Mouse (Mus musculus) B cell, adult 2 months (primary cell): ENCODE measurements around the gene Triap1.
"Not testable (repeated sequence)": the region's sequence is repeated elsewhere in the genome, so short reads cannot be mapped to it uniquely, and the experiment has no call there.

Source experiments
- DNase-seq, 2 experiments: peaks; one replicate each; pipeline ENCODE4 v3.0.0; 2022

Triap1 gene

DNA sequence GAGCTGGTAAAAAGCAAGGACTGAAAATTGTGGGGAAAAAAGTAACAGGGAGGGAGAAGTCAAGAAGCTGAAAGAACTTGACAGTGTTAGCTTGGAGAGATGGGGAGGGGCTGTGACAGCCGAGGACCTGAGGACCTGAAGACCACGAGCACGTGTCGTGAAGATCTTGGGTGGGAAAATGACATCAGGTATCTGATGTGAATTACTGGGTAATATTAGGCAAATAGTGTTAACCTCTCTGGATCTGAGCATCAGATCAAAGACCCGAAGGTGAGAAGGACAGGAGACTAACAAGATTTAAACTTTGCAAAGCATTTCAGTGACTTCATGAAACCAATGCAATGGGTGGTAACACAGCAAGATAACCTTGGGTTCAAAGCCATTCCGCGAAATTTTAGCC lies 1.0 kb upstream of the Triap1 start:
- DNase-seq, result no peak

DNA sequence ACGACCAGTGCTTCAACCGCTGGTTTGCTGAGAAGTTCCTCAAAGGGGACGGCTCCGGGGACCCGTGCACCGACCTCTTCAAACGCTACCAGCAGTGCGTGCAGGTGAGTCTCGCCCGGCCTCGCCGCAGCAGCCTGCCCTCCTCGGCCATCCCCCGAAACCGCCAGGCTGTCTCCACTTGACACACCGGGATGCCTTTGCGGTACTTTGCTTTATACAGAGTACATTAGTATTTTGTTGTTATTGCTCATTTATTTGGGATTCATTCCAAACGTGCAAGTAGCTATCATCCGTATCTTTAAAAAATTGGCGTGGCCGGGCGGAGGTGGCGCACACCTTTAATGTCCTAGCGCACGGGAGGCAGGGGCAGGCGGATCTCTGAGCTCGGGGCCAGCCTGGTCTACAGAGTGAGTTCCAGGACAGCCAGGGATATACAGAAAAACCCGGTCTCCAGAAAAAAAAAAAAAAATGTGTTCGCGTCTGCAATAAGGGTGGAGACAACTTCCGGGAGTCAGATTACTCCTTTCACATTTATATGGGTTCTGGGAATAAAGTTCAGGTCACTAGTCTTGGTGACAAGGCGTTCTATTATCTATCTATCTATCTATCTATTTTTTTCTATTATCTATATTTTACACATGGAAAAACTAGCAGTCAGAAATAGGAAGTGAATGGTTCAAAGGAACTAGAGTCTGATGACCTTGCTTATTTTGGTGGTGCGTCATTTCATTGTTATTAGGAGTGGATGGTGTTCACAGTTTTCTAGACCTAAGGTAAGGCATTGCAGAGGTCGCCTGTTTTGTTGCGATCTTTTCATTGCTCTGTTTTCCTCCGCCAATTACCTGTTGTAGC lies 515 bp downstream of the Triap1 start:
- DNase-seq, result no peak

DNA sequence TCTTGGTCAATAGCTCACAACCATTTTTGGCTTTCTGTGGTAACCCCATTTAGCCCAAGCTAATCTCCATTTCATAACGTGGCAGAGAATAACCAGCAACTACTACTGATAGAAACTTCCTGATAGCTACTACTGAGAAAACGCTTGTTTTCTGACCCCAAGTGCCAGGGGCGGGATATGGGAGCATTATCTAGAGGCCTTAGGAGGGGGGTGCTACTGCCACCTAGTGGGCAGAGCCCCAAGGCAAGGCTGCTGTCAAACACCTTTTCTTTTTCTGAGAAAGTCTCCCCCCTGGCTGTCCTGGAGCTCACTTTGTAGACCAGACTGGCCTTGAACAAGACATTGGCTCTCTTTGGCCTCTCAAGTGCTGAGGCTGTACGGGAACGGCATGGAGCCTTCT lies 6.5 kb downstream of the Triap1 start:
- DNase-seq, result peak; percentile 90 to 91

DNA sequence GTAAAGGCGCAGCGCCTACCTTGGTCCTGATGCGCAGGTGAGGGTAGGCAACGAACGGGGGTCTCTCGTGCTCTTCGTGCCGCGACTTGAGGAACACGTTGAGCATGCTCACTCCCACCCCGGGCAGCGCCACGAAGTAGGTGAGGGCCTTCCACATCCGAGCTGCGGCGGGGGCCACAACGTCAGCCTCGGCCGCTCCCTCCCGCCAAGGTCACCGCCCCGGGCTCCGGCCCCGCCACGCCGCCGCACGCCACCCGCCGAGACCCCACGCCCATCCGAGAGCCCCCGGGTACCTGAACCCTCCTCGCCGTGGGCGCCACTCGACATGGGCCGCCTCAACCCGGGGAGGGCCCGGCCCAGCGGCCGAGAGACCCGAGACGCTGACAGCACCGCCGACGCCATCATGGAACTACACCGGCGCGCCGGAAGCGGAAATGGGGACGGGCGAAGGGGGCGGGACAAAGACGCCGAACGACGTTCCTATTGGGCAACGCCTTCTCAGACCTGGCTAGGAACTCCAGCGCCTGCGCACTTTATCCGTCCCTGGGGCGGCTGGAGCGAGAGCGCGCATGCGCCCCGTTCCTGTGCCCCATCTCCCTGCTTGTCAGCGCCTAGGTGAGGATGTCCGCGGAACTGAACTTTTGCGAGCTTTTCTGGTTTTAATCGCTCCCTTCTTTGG lies 7.7 kb downstream of the Triap1 start, which contains the start of gene Cox6a1:
Gene Cox6a1, minus strand, starts transcription at position 436 of the 679 bp plus-strand sequence.
- DNase-seq, result peak; percentile 98

DNA sequence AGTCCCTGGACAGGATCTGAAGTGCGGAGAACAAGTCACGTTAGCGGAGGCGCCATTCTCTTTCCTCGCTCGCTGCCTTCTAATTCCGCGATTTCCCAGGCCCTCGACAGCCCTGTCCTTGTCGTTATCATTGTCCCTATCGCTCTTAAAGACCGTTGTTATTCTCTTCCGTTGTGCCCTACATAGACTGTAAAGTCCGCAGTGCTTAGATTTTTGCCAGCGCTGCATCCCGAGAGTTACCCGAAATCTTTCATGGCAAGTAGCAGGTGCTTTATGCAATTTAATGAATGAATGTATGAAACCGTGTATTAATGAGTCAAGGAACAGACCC lies 8.2 kb downstream of the Triap1 start:
- DNase-seq, result no peak

DNA sequence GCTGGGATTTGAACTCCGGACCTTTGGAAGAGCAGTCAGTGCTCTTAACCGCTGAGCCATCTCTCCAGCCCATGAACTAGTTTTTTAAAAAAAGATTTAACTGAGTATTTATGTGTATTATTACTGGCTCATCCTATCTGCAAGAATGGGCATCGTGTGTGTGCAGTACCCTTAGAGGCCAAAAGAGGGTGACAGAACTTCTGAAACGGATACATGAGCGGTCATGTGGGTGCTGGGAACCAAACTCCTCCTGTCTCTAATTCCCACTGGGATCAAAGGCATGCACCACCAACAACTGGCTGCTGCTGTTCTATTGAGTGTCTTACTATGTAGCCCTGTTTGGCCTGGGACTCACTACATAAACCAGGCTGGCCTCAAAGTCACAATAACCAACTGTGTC lies 10.3 kb downstream of the Triap1 start:
- DNase-seq, result peak in 1 of 2 experiments; percentile 13

DNA sequence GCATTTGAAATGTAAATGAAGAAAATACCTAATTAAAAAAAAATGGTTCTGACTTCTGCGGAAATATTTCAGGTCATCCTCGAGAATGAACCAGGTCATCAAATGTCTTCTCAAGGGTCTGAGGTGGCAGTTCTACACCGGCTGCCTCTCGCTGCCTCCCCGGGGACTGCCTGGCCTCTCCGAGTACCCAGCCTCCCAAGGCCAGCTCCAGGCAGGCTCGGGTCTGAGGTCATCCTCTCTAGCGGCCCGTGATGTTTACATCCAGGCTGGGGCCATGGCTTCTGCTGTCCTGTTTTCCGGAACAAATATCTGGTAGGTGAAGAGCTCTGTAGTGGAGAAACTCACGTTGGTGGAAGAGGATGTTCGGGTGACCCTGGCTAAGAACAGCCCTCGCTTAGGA lies 14.0 kb downstream of the Triap1 start:
- no peak for DNase-seq

DNA sequence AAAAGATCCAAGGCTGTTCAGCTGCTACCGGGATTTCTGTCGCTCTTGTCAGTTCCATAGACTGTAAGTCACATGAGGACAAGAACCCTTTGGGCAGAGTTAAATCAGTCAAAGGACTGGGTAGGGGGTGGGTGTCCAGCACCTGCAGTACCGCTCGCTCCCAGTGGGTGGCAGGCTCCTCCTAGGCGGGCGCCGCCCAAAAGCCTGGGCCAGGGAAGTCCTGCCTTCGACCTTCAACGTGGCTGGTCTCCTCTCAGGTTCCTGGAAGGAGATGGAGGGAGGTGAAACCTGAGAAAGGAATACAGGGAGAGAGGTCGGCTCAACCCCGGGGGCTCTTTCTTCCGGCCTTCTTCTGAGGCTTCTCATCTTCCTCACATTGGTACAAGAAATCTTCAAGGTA lies 17.8 kb downstream of the Triap1 start:
- peak; percentile 91 for DNase-seq

DNA sequence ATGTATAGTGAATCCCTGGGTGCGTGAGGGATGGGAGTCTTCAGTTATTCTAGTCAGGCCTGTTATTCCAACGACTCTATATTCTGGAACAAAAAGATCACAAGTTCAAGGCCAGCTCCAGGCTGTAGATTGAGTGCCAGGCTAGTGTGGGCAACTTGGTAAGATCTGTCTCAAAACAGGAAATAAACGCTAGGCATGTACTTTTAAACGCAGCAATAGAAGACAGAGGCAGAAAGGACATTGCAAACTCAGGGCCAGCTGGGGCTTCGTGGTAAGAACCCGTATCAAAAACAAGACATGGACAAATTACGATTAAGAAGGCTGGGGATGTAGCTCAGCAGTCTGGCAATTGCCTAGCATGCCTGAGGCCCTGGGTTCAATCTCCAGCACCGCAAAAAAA lies 18.4 kb downstream of the Triap1 start:
- DNase-seq, result no peak

DNA sequence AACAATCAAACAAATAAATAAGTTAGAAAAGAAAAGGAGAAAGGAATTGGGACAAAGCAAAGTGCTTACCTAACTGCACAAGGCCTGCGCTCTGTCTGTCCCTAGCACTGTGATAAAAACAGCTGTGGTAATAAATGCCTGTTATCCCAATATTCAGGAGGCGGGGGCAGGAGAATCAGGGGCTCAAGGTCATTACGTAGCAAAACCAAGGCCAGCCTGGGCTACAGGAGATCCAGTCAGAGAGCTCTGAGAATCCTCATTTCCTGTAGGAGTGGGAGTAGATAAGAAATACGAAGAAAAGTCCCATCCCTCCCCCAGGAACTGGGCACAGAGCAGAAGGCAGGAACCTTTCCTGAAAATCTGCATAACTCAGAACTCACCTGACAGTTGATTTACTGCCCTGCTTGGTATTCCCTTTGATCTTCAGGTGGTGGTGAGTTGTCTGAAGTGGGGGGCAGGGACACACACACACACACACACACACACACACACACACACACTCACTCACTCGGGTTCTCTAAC lies 18.9 kb downstream of the Triap1 start:
- no peak for DNase-seq

DNA sequence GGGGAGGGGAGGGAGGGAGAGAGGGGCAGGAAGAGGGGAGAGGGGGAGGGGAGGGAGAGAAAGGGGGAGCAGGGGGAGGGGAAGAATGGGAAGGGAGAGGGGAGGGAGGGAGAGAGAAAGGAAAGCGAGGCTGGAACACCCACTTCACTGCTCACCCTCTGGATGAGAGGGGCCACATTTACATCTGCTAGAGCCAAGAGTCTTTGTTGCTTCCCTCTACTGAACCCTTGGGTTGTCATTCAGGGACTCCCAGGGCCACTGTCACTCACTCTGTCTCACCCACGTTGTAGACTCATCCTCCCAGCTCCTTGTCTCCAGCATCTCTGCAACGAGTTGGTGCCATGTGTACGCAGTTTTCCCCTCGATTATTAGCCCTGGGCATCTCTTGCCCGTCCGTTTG lies 21.2 kb downstream of the Triap1 start:
- no peak for DNase-seq

DNA sequence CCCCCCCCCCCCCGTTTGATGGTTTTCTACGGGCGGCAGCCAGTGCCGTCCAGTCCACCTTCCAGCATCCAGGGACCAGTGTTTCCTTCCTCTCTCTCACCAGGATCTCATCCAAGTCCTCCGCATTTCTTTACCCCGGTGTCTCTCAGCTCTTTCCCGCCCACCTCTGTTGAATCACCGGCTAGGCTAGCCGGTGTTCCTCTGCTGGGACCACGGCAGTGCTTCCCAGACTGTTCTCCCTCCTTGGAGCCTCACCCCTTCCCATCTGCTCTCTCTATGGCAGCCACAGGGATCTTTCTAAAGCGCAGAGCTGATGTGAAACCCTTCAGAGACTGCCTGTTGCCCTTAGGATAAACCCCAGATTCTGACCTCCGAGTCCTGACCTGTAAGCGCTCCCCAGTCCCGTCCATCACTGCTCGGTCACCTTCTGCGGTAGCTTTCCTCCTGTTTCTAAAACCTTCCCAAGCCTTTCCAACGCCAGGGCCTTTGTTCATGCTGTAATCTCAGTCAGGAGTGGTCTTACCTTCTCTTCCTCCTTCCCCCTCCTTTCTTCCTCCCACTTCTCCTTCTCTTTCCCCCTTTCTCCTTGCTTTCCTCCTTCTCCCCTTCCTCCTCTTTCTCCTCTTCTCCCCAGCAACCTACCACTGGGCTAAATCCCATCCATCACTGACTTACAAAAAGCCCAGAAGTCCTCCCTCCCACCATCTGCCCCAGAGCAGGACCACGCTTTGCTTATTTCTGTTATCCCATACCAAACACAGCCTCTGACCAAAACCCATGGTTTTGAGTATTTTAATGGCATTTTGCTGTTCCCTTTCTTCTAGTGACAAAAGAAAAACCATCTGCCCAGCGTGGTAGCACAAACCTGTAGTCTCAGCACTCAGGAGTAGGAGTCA lies 22.0 kb downstream of the Triap1 start:
- no peak for DNase-seq

DNA sequence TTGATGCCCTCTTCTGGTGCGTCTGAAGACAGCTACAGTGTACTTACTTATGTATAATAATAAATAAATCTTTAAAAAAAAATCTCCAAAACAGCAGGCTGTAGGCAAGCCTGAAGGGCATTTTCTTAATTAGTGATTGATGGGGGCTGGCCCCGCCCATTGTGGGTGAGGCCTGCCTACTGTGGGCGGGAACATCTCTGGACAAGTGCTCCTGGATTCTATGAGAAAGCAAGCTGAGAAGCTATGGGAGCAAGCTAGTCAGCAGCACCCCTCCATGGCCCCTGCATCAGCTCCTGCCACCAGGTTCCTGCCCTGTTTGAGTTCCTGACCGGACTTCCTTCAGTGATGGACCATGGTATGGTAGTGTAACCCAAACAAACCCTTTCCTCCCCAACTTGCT lies 23.8 kb downstream of the Triap1 start:
- DNase-seq, result no peak

DNA sequence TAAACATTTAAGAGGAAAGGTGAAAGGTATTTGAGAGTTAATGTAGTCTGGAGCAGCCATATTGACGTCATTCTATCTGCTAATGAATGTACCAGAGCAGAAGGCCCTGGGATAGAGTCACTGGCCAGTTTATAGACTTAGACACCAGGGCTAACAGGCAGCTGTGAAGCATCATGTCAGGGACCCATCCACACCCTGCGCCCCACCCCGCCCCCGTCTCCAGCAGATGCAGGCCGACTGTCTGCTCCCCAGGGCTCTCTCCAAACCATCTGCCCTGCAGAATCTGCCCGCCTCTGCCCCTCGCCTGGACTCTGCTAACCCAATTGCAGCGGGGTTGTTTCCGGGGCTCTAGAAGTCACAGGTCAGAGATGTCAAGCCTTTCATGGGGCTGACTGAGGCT lies 30.7 kb downstream of the Triap1 start:
- no peak for DNase-seq

DNA sequence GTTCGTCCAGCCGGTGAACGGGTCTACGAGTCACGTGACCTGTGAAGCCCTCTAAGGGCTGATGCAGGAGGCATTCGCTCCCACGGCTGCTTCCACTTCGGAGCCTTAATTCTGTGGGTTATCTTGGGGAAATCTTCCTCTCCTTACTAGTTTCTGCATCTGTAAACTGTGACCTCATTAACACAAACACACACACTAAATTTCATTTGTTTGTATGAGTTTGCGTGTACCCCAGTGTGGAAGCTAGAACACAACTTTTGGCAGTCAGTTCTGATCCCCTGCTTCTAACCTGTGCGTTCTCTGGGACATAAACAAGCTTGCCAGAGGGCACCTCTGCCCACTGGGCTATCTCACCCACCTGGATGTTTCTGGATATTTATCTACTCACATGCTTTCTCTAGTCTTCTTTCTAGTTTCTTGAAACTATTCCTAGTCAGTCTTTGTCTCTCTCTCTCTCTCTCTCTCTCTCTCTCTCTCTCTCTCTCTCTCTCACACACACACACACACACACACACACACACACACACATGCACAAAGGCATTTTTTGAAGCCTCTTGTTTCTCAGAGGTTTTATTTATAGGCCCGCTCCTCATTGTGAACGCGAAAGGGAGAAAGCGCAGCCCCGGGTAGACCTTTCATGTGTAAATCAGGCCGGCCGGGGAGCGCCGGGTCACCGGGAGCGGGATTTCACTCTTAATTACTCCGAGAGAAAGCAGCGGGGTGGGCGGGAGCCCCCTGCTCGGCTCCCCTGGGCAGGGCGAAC lies 32.6 kb downstream of the Triap1 start:
- DNase-seq, result no peak

DNA sequence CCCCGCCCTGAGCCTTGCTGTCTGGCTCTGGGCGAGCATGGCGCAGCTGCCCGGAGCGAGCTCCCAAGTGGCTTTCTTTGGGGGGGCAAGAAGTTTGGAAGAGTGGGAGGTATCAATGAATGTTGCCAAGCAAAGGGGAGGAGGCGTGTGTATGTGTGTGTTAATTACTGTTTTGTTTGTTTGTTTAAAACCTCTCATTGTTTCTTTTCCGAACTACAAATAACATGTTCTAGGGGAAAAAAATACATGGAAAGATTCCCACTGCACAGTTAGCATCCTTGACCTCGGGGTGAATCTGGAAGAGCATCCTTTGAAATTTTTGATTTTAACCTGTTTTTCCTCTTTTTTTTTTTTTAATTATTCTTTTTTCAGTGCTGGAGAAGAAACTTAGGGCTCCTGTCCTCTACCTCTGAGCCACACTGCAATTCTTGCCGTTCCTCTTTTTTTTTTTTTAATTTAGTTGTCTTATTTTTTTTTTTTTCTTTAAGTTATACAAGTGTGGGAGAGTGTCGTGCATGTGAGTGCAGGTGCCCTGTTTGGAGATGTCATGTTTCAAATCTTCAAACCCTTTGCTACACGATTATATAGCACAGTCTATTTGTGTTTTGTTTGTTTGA lies 33.3 kb downstream of the Triap1 start:
- no peak for DNase-seq

DNA sequence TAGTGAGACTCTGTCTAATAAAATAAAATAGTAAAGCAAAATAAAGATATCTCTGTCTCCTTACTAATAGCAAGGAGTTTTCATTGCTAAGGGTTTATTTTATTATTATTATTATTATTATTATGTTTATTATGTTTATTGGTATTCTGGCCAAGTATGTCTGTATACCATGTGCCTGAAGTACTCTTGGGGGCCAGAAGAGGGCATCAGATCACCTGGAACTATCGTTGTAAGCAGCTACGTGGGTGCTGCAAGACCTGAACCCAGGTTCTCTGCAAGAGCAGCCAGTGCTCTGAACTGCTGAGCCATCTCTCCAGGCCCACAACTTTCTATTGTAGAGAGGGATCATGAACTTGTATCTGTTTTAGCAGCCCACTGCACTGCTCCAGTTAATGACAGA lies 34.4 kb downstream of the Triap1 start:
- DNase-seq, result no peak

DNA sequence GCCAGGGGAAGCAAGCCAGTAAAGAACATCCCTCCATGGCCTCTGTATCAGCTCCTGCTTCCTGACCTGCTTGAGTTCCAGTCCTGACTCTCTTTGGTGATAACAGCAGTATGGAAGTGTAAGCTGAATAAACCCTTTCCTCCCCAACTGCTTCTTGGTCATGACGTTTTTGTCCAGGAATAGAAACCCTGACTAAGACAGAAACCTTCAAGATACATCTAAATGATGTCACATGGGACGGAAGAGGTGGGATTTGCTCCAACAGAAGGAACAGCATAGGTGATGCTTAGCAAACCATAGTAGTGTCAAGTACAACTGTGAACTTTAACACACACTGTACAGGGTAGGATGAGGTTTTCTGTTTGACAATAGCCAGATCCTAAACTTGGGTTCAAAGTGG lies 37.9 kb downstream of the Triap1 start:
- not testable (repeated sequence) for DNase-seq

DNA sequence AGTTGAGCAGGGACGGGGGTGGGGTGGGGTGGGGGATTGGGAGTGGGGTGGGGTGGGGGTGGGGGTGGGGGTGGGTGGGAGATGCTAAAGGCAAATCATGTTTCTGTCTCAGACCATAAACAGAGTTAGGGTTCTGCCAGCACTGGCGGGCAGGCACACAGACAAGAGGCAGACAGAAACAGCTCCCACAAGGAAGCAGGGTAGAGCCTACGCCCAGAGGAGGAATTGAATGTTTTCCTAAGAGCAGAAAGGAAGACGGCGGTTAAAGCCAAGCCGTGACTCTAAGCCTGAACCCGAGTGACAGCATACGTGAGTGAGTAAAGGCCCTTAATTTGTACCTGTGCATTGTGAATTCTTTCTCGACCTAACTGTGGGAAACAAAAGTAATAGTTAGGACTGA lies 50.9 kb downstream of the Triap1 start:
- no peak for DNase-seq

DNA sequence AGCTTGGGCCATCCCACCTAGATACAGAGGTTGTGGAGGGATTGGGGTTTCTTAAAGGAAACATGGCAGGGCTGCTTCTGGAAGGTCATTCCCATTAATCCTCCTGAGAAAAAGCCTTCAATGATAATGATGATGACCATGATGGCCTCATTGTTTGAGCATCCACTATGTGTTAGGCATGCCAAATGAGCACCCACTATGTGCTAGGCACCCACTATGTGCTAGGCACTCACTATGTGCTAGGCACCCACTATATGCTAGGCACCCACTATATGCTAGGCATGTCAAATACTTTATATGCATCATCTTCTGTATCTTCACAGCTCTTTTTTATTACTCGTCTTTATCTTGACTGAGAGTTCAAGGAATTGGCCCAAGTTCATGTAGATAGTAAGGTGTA lies 51.9 kb downstream of the Triap1 start:
- DNase-seq, result no peak
